Mouse (Mus musculus) liver, adult 2 months (tissue): ENCODE results near the gene Npas2.

Experiments
- CTCF ChIP-seq: fragments of 200-500 bp; IDR thresholded peaks from 2 replicates; pipeline ENCODE4 v1.5.1; 2011; ENCODE audit warnings: low read depth, low read length, control low read depth
- POLR2A ChIP-seq: fragments of 200-500 bp; IDR thresholded peaks from 2 replicates; pipeline ENCODE4 v1.6.1; 2011; ENCODE audit warnings: low read length, control low read depth; ENCODE audit not compliant: insufficient read depth; ENCODE audit errors: extremely low read depth

- TF ChIP-seq CTCF (no peak), POLR2A (no peak)
Observed at GRCm38 (mm10) chr1:39283323-39283722, 89.8 kb downstream of the Npas2 start.
